Comparison of ENCODE assay signal across 8 mouse cellular contexts in the genomic region with DNA sequence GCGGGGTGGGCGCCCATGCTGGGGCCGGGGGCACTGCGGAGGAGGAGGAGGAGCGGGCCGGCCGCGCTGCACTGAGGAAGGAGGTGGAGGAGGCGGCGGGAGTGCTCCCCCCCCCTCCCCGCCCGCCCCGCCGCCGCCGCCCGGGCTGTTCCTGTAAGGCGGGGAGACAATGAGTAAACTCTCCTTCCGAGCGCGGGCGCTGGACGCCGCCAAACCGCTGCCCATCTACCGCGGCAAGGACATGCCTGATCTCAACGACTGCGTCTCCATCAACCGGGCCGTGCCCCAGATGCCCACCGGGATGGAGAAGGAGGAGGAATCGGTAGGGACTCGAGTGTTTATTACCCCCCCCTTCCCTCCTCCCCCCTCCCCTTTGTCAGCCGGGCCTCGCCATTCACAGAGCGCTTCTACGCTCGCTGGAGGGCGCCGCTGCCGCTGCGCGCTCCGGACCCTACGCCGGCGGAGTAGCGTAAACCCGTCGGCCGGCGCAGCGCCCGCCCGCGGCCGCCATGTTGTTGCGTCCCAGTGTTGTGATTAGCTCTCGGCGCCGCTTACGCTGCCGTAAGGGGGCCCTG. TPM values are rescaled to one million over a fixed set of nuclear protein-coding genes. Genes with fewer than 3 reads are reported as not detected.
A peak's percentile ranks its signal among the peaks of the same experiment; 100 is the strongest.
DNase-seq lines count a peak whose midpoint lies in the region; ATAC-seq and TF ChIP-seq lines count a peak whose summit lies in the region.

No protein-coding gene starts in this region.

- peak overlapping the region; percentile 74 for H3K4me2 ChIP-seq in forebrain, embryonic 13.5 days
- peak overlapping the region; percentile 90 for H3K4me2 ChIP-seq in liver, postnatal 0 days (ENCODE audit: low read depth, low read length)

- peak overlapping the region; percentile 88 for H3K4me3 ChIP-seq in forebrain, embryonic 13.5 days
- H3K4me3 ChIP-seq in liver, postnatal 0 days (ENCODE audit: low read depth, low read length) = peak overlapping the region; percentile 88

- peaks cover 48% of the 10 kb centered on the region for H3K4me1 ChIP-seq in forebrain, embryonic 13.5 days
- H3K4me1 ChIP-seq in liver, postnatal 0 days (ENCODE audit: insufficient read depth) = peaks cover 7% of the 10 kb centered on the region; the same call in 1 of the 2 replicates

- intact Hi-C loops in heart, postnatal 10 days (cut with DNase I) = no loop called here

- ATAC-seq in cerebellum, adult (ENCODE audit: insufficient number of reproducible peaks, low FRiP score, low TSS enrichment) = peak; percentile 75
- peak; percentile 94 for ATAC-seq in forebrain, embryonic 13.5 days
- peak; percentile 82 for ATAC-seq in liver, postnatal 0 days
- peak; percentile 74 for ATAC-seq in neutrophil, adult 5-6 weeks (ENCODE audit: extremely low read depth, insufficient number of reproducible peaks, low FRiP score, poor library complexity, severe bottlenecking)

- peak overlapping the region; percentile 100 for H3K27ac ChIP-seq in forebrain, embryonic 13.5 days
- H3K27ac ChIP-seq in liver, postnatal 0 days (ENCODE audit: low read depth) = peak overlapping the region; percentile 99

- no peak for TF ChIP-seq EP300 in liver, postnatal 0 days (IDR thresholded peaks at IDR 0.05; ENCODE audit: low read depth)

- peak; percentile 87 for DNase-seq in ES-CJ7 (ENCODE audit: low read depth, low spot score)
- DNase-seq in heart, postnatal 10 days = peak; percentile 94 to 95
- DNase-seq in large intestine, adult 2 months (ENCODE audit: low read depth, low spot score) = peak; percentile 70
- peak; percentile 92 for DNase-seq in liver, postnatal 0 days
- peak; percentile 83 to 85 for DNase-seq in thymus, adult 18-20 months

- peak; percentile 38 for TF ChIP-seq CTCF in liver, postnatal 0 days (IDR thresholded peaks at IDR 0.05; ENCODE audit: low read depth)

- WGBS in forebrain, embryonic 13.5 days = 0% methylated on average over 44 of the region's 64 CpGs
- under 1% methylated on average over 49 of the region's 64 CpGs for WGBS in large intestine, adult 2 months
- under 1% methylated on average over 43 of the region's 64 CpGs for WGBS in liver, postnatal 0 days (ENCODE audit: insufficient replicate concordance)

- H3K9ac ChIP-seq in forebrain, embryonic 13.5 days = peak overlapping the region; percentile 85
- H3K9ac ChIP-seq in liver, postnatal 0 days (replicated peaks) = peak overlapping the region; percentile 94

- H3K27me3 ChIP-seq in forebrain, embryonic 13.5 days = no peaks in the 10 kb centered on the region
- H3K27me3 ChIP-seq in liver, postnatal 0 days (ENCODE audit: insufficient read depth, low read length) = no peaks in the 10 kb centered on the region

- H3K9me3 ChIP-seq in forebrain, embryonic 13.5 days (replicated peaks) = no peaks in the 10 kb centered on the region
- no peaks in the 10 kb centered on the region for H3K9me3 ChIP-seq in liver, postnatal 0 days (ENCODE audit: low read length)

- H3K36me3 ChIP-seq in forebrain, embryonic 13.5 days (ENCODE audit: poor library complexity, severe bottlenecking) = no peaks in the 10 kb centered on the region
- H3K36me3 ChIP-seq in liver, postnatal 0 days (replicated peaks; ENCODE audit: insufficient read depth, low read length) = no peaks in the 10 kb centered on the region

RNA-seq across cellular contexts. Expression of gene Epc2, which starts 0.4 kb away (rescaled TPM):
- polyA plus RNA-seq in forebrain, embryonic 13.5 days (2015; fragmentation: Nextera tagmentation; extraction: Ambion mirVana) = 14.4 and 14.7 TPM in 2 replicates
- total RNA-seq in heart, postnatal 10 days (2021) = 10 to 100 TPM; 19.4 to 21.7 TPM
- polyA plus RNA-seq in large intestine, adult 2 months (2012; rRNA removed) = 4.6 and 7.0 TPM in 2 replicates
- polyA plus RNA-seq in liver, postnatal 0 days (2015; fragmentation: Nextera tagmentation; extraction: Ambion mirVana) = 1.6 and 1.9 TPM in 2 replicates
- 71.0 and 83.7 TPM in 2 replicates for total RNA-seq in neutrophil, adult 5-6 weeks (2017)

Comparison
In these comparisons a context has a peak if more than half of its experiments do, and no peak if none do; other contexts are left out.
1. Peak in every context shown above with its lines: DNase-seq, ATAC-seq, H3K4me3 ChIP-seq and H3K27ac ChIP-seq.